Mouse (Mus musculus) large intestine, adult 2 months (tissue): ENCODE data around the gene Rgs7. TPM values are rescaled to one million over a fixed set of nuclear protein-coding genes. Genes with fewer than 3 reads are reported as not detected.

Experiments used
- DNase-seq: peaks from one replicate; pipeline ENCODE4 v3.0.0-alpha.2; 2012; ENCODE audit warnings: low read depth, low spot score
- WGBS: fragments of 180-500 bp; shearing (Covaris S2); methylation state at CpG from one replicate; pipeline ENCODE4 v1.1.7; 2018; 5-methylcytosine and 5-hydroxymethylcytosine counted together
- polyA plus RNA-seq: library from polyadenylated mRNA; depleted of rRNA; stranded (reverse); fragments of >200 nt; gene quantifications from 2 replicates; pipeline ENCODE4 v1.2.3, GENCODE M21; 2012; rRNA removed

Gene Rgs7
- polyA plus RNA-seq, 1 experiment: 0.17 TPM

DNA sequence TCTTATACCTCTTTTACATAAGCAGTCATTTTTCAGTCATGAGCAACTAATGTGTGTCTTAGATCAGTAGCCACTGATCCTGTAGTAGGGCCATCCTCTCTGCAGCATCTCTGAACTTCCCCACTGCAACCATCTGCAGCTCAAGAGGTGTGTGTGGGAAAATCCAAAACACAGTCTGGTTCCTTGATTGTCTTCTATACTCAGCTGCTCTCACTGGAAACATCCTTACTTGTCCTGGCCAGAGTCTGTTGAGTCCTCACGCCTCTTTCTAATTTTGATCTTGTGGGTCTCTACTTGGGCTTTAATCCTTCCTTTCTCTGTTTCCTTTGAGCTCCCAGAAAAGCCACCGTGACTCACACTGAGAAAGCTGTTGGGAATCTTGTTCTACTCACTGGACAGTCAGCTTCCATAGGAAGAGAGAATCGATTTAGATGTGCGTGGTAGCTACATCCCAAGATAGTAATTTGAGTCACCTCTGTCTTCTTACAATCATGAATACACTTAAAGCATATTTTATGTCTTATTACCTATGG, 422.5 kb downstream of the Rgs7 start:
- DNase-seq: no peak
- 86% methylated on average over 4 of the region's 4 CpGs for WGBS

DNA sequence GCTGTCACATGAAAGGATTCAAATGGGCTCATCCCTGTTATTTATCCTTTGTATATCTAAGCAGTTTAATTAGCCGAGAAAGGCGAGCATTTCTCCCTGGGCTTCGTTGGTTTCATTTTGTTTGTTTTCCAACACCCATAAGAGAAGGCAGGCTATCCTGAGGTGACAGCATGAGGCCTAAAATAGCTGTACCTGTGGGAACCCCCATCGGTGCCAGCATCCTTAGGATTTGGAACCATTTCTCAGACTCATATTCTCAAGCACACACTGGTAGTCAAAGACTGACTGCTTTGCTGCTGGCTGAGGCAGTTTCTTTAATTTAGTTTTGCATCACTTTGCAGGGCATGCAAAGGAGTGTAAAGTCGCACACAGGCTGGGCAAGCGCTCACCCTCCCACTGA, 443.2 kb downstream of the Rgs7 start:
- no peak for DNase-seq
- WGBS: 69% methylated on average over 6 of the region's 6 CpGs

DNA sequence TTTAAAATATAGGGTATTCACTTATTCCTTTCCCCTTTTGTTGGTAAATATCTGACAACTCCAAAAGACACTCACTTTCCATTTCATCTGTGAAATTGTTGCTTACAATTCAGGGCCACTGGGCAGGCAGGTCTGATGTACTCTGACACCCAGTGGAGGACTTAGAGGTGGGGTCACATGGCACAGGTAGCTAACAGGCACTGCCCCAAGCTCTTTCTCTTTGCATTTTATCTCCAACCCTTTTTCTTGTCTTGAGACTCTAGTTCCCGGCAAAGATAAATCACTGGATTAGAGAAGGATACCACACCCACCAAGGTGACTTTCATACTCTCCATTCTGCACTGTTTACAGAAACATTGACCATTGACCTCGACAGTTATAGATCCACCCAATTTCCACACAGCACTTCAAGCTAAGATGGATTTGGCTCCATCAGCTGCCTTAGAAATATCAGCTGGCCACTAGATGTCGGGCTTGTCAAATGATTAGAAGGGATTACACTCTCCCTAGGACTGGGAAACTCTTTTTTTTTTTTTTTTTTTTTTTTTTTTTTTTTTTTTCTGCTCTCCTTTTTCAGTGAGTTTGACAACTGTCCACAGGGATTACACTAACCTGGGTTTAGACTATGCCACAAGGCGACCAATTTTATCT, 451.0 kb downstream of the Rgs7 start:
- 29% methylated on average over 4 of the region's 4 CpGs for WGBS

DNA sequence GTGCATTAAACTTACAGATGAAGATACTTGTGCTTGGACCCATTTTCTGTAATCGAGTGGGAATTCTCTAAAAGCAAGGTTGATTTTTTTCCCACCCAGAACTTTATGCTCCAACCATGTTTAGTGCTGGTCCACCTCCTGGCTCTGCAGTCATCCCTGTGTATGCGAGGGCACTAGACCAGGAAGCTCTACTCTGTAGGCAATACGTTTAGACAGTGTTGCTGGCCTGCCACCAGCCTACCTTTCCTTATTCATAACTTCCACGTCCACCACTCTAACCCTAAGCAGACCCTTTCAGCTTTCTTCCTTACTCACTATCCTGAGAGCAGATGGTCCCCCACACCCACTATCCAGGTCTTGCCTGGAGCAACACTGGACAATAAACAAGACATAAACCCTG, 452.3 kb downstream of the Rgs7 start:
- DNase-seq: no peak
- WGBS: 85% methylated on average over 4 of the region's 4 CpGs

More for the DNA sequence above, 451.0 kb downstream of the Rgs7 start:
- peak; percentile 7 for DNase-seq

DNA sequence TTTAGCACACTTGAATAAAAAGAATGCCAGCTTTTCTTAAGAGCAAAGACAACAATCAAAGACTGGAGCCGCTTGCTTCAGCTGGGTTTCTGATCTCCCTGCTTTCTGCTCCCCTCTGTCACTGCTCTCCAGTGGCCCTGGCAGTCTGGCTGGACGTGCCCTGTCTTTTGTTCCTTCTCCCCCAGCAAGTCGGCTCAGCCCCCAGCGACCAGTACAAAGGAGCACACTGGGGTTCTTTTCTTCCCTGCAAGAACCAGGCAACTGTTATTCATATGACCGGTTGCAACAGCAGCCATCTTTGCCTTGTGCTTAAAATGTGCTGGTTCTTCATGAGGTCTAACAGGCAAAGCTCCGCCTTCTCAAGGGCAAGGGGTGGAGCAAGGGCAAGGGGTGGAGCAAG, 452.7 kb downstream of the Rgs7 start:
- 68% methylated on average over 6 of the region's 6 CpGs for WGBS
- no peak for DNase-seq

DNA sequence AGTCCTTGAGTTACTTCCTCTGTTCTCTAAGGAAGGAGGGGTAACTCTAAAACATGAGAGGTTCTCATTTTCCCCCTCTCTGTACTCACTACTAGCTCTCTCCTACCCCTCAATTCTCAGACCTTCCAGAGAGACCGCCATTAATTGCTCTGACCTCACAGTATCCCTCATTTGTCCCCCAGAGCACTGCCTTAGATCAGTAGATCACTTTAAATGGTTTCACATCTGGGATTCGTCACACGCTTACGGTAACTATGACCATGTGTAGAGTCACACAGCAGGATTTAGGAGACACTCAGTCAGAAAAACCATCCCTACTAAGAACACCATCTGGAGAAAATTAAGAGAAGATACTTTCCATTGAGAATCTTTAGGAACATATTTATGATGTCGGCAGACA, 456.8 kb downstream of the Rgs7 start:
- DNase-seq: no peak
- 84% methylated on average over 5 of the region's 5 CpGs for WGBS

DNA sequence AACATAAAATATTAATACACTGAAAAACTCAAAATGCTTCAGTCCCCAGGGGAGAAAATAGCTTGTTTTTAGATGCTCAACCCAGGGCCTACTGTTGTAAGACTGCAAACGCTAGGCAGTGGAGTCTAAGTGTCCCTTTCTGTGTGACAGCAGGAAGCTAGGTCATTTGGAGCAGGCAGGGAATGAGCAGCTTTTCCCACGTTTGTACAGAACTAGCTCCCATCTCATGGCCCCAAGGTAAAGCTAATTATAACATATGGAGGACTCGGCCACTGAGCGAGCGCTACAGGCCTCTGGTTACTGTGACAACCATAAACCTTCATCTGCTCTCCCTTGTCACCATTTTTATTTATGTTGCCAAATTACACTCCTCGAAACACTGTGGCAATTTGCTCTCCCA, 460.3 kb downstream of the Rgs7 start:
- WGBS: 64% methylated on average over 6 of the region's 6 CpGs

DNA sequence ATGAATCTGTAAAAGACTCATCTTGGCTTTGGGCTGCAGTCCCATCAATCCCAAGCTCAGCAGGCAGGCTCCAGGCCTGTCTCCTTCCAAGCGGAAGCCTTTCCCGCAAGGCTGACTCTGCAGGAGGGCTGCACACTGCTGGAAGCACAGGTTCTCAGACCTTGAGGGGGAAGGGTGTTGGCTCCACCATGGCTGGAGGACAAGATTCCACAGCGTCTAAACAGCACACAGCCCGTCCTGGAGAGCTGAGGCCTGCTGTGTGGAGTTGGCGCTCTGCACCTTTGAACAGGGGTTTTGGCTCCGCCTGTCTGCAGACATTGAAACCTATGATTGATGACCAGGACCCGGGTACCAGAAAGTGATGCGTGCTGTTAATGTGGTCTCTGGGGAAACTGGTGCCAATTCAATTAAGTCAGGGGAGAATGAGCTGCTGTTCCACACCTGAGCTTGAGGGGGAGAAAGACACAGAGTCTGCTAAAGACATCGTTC, 463.5 kb downstream of the Rgs7 start:
- DNase-seq: no peak
- 30% methylated on average over 9 of the region's 9 CpGs for WGBS

More for the DNA sequence above, 460.3 kb downstream of the Rgs7 start:
- DNase-seq: no peak

DNA sequence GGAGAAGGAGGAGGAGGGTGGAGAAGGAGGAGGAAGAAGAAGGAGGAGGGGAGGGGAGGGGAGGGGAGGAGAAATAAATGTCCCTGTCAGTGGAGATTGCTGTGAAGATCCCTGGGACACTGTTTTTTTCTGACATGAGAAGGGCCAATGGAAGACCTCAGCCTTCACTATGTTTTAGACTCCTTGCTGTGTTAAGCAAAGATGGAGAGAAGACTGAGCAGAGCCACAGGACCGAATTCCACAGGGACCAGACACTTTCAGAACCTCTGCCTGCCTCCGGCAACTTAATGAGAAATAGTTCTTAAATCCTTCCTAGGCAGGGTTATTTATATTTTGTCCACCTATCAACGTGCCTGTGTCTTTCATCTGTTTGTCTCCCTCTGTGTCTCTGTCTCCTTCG, 464.0 kb downstream of the Rgs7 start:
- 23% methylated on average over 4 of the region's 4 CpGs for WGBS
- no peak for DNase-seq

DNA sequence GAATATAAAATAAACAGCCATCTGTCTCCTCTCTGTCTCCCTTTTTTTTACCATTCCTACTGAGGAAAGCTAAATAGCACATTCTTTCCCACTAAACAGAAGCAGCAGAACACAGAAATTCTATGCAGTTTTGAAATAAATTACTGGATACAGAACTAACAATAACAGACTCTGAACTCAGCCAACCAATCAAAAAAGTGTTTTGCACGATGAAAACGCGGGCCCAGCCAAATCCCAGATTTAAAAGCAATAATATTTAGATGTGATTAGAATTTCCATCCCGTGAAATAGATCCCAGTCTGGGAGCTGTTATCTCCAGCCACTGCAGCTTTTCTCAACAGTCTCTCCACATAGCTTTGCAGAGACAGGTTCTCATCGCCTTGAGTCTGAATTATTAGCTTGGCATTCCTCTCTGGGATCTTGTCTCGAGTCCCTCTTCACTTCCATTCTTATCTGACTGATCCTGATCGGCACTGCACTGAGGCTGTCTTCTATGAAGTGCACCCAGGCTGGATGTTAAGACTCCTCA, 466.5 kb downstream of the Rgs7 start:
- no peak for DNase-seq
- 59% methylated on average over 7 of the region's 7 CpGs for WGBS

DNA sequence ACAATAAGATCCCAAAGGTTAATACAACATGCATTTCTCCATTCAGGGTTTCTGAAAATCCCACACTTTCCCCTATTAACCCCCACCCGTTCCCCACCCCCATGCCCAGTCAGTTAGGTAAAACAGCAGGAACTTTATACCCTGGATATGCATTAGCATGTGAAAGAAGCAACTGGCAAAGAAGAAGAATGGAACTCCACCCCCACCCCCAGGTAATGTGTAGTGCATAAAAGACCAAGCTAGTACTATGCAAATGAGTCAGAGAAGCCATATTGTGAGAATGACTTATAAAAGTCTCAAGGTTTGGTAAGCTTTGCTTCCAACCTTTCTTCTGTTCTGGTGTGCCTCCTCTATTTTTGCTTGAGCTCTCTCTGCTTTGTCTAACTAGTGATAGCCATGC, 468.2 kb downstream of the Rgs7 start:
- 53% methylated on average over 1 of the region's 1 CpGs for WGBS
- no peak for DNase-seq

Other genes with a start within 250 kb of the Rgs7 start
- gene Kmo, start 127.9 kb upstream of the Rgs7 start, polyA plus RNA-seq: 1.4 and 1.7 TPM in 2 replicates
- gene Fh1, start 133.1 kb upstream of the Rgs7 start, polyA plus RNA-seq: 47.6 and 50.6 TPM in 2 replicates
- 1.6 and 1.8 TPM in 2 replicates for gene Opn3, start 200.3 kb upstream of the Rgs7 start, polyA plus RNA-seq
- gene Chml, start 200.4 kb upstream of the Rgs7 start, polyA plus RNA-seq: 0.51 and 3.6 TPM in 2 replicates
- not detected in 2 replicates for gene Wdr64, start 206.1 kb upstream of the Rgs7 start, polyA plus RNA-seq